Mouse (Mus musculus): Measurements from ENCODE around the gene Narfl. TPM values are rescaled to one million over a fixed set of nuclear protein-coding genes. Genes with fewer than 3 reads are reported as not detected.
A peak's percentile ranks its signal among the peaks of the same experiment; 100 is the strongest.

Narfl gene
- polyA plus RNA-seq, 1 experiment from 2014 or later: 27.3 TPM

GRCm38 (mm10) chr17:25769331-25769730 is 4.2 kb upstream of the Narfl start:
- 60% methylated on average over 9 of the region's 9 CpGs for WGBS
- H3K4me3 ChIP-seq: no peak overlapping the region

GRCm38 (mm10) chr17:25775318-25776062 is 1.9 kb downstream of the Narfl start:
- Histone ChIP-seq H3K4me3 (no peak overlapping the region), H3K9ac (no peak overlapping the region), H3K4me1 (peaks cover 12% of the 10 kb centered on the region), H3K27me3 (no peaks in the 10 kb centered on the region), H3K4me2 (no peak overlapping the region), H3K9me3 (replicated peaks) (no peaks in the 10 kb centered on the region), H3K36me3 (ENCODE audit: poor library complexity, severe bottlenecking) (peaks cover 24% of the 10 kb centered on the region; the same call in 1 of the 2 replicates), H3K27ac (no peak overlapping the region)
- 78% methylated on average over 10 of the region's 10 CpGs for WGBS
- ATAC-seq: no peak

More at GRCm38 (mm10) chr17:25769331-25769730, 4.2 kb upstream of the Narfl start:
- peaks cover 16% of the 10 kb centered on the region for H3K4me1 ChIP-seq
- no peak for ATAC-seq
- no peaks in the 10 kb centered on the region for H3K36me3 ChIP-seq (ENCODE audit: poor library complexity, severe bottlenecking)
- no peak overlapping the region for H3K27ac ChIP-seq
- H3K9ac ChIP-seq: no peak overlapping the region
- peaks cover 14% of the 10 kb centered on the region for H3K27me3 ChIP-seq
- H3K4me2 ChIP-seq: no peak overlapping the region
- no peaks in the 10 kb centered on the region for H3K9me3 ChIP-seq (replicated peaks)

GRCm38 (mm10) chr17:25777948-25778347 is 4.4 kb downstream of the Narfl start:
- H3K27ac ChIP-seq: no peak overlapping the region
- H3K9ac ChIP-seq: no peak overlapping the region
- no peaks in the 10 kb centered on the region for H3K27me3 ChIP-seq
- H3K9me3 ChIP-seq (replicated peaks): no peaks in the 10 kb centered on the region
- H3K4me1 ChIP-seq: peaks cover 14% of the 10 kb centered on the region
- 98% methylated on average over 5 of the region's 5 CpGs for WGBS
- no peak for ATAC-seq
- H3K36me3 ChIP-seq (ENCODE audit: poor library complexity, severe bottlenecking): peaks cover 48% of the 10 kb centered on the region
- H3K4me2 ChIP-seq: no peak overlapping the region
- H3K4me3 ChIP-seq: no peak overlapping the region

- Histone ChIP-seq H3K9ac (no peak overlapping the region), H3K4me3 (no peak overlapping the region), H3K27me3 (no peaks in the 10 kb centered on the region), H3K36me3 (ENCODE audit: poor library complexity, severe bottlenecking) (peaks cover 61% of the 10 kb centered on the region), H3K4me1 (peaks cover 25% of the 10 kb centered on the region), H3K27ac (no peak overlapping the region), H3K9me3 (replicated peaks) (no peaks in the 10 kb centered on the region), H3K4me2 (no peak overlapping the region)
- 88% methylated on average over 6 of the region's 6 CpGs for WGBS
- ATAC-seq: no peak
Measured at GRCm38 (mm10) chr17:25781339-25781738, 7.8 kb downstream of the Narfl start.

- no peak overlapping the region for H3K4me3 ChIP-seq
Measured at GRCm38 (mm10) chr17:25783086-25783485, 9.5 kb downstream of the Narfl start.

GRCm38 (mm10) chr17:25783861-25784574 is 10.4 kb downstream of the Narfl start:
- peak overlapping the region; percentile 86 for H3K9ac ChIP-seq
- H3K27me3 ChIP-seq: no peaks in the 10 kb centered on the region
- H3K4me1 ChIP-seq: peaks cover 25% of the 10 kb centered on the region
- H3K9me3 ChIP-seq (replicated peaks): no peaks in the 10 kb centered on the region
- H3K36me3 ChIP-seq (ENCODE audit: poor library complexity, severe bottlenecking): peaks cover 62% of the 10 kb centered on the region
- ATAC-seq: no peak
- 84% methylated on average over 15 of the region's 15 CpGs for WGBS
- H3K27ac ChIP-seq: no peak overlapping the region
- peak overlapping the region; percentile 80 for H3K4me2 ChIP-seq
- H3K4me3 ChIP-seq: peak overlapping the region; percentile 77

More at GRCm38 (mm10) chr17:25783086-25783485, 9.5 kb downstream of the Narfl start:
- H3K27ac ChIP-seq: no peak overlapping the region
- WGBS: 71% methylated on average over 7 of the region's 7 CpGs
- no peak overlapping the region for H3K9ac ChIP-seq
- no peaks in the 10 kb centered on the region for H3K27me3 ChIP-seq
- H3K36me3 ChIP-seq (ENCODE audit: poor library complexity, severe bottlenecking): peaks cover 60% of the 10 kb centered on the region
- no peak for ATAC-seq
- peaks cover 25% of the 10 kb centered on the region for H3K4me1 ChIP-seq
- H3K9me3 ChIP-seq (replicated peaks): no peaks in the 10 kb centered on the region
- H3K4me2 ChIP-seq: 0 out of 2 replicates have a peak overlapping the region, but pooled peaks have one; percentile 80

GRCm38 (mm10) chr17:25785281-25785745 is 11.7 kb downstream of the Narfl start, which contains the start of gene Haghl:
Gene Haghl, minus strand, starts transcription at chr17:25785673.
- Histone ChIP-seq H3K4me1 (peaks cover 25% of the 10 kb centered on the region), H3K27me3 (no peaks in the 10 kb centered on the region), H3K9me3 (replicated peaks) (no peaks in the 10 kb centered on the region), H3K27ac (peak within 1 kb of the TSS; percentile 89), H3K4me3 (peak within 1 kb of the TSS; percentile 77), H3K9ac (peak within 1 kb of the TSS; percentile 86), H3K4me2 (peak within 1 kb of the TSS; percentile 80), H3K36me3 (ENCODE audit: poor library complexity, severe bottlenecking) (peaks cover 62% of the 10 kb centered on the region)
- under 1% methylated on average over 23 of the region's 23 CpGs for WGBS
- peak; percentile 87 for ATAC-seq

GRCm38 (mm10) chr17:25786280-25786679 is 12.7 kb downstream of the Narfl start, which contains the start of gene Ccdc78:
Gene Ccdc78, plus strand, starts transcription at chr17:25786580.
- peaks cover 56% of the 10 kb centered on the region for H3K36me3 ChIP-seq (ENCODE audit: poor library complexity, severe bottlenecking)

GRCm38 (mm10) chr17:25786781-25787504 is 13.4 kb downstream of the Narfl start:
- no peak overlapping the region for H3K4me3 ChIP-seq
- H3K4me2 ChIP-seq: no peak overlapping the region
- no peak overlapping the region for H3K27ac ChIP-seq
- WGBS: 91% methylated on average over 9 of the region's 9 CpGs
- no peaks in the 10 kb centered on the region for H3K9me3 ChIP-seq (replicated peaks)
- H3K27me3 ChIP-seq: no peaks in the 10 kb centered on the region
- no peak overlapping the region for H3K9ac ChIP-seq
- H3K36me3 ChIP-seq (ENCODE audit: poor library complexity, severe bottlenecking): peaks cover 50% of the 10 kb centered on the region
- H3K4me1 ChIP-seq: peaks cover 41% of the 10 kb centered on the region
- ATAC-seq: no peak

More at GRCm38 (mm10) chr17:25786280-25786679, 12.7 kb downstream of the Narfl start, which contains the start of gene Ccdc78:
- Histone ChIP-seq H3K9ac (peak within 1 kb of the TSS; percentile 86), H3K4me1 (peaks cover 34% of the 10 kb centered on the region), H3K4me2 (peak within 1 kb of the TSS; percentile 80), H3K27me3 (no peaks in the 10 kb centered on the region), H3K27ac (peak within 1 kb of the TSS; percentile 89), H3K9me3 (replicated peaks) (no peaks in the 10 kb centered on the region), H3K4me3 (peak within 1 kb of the TSS; percentile 77)
- ATAC-seq: no peak
- 91% methylated on average over 3 of the region's 3 CpGs for WGBS

GRCm38 (mm10) chr17:25791320-25791842 is 17.8 kb downstream of the Narfl start:
- peak overlapping the region; percentile 94 for H3K27ac ChIP-seq
- H3K4me2 ChIP-seq: peak overlapping the region; percentile 94
- WGBS: 26% methylated on average over 19 of the region's 19 CpGs
- peaks cover 27% of the 10 kb centered on the region for H3K36me3 ChIP-seq (ENCODE audit: poor library complexity, severe bottlenecking)
- peaks cover 58% of the 10 kb centered on the region for H3K4me1 ChIP-seq
- peak overlapping the region; percentile 64 for H3K4me3 ChIP-seq
- no peak; the same call in 1 of the 2 replicates for ATAC-seq
- H3K27me3 ChIP-seq: no peaks in the 10 kb centered on the region
- peak overlapping the region; percentile 77 for H3K9ac ChIP-seq
- H3K9me3 ChIP-seq (replicated peaks): no peaks in the 10 kb centered on the region

GRCm38 (mm10) chr17:25791843-25792527 is 18.4 kb downstream of the Narfl start:
- Histone ChIP-seq H3K27ac (peak overlapping the region; percentile 94), H3K36me3 (ENCODE audit: poor library complexity, severe bottlenecking) (peaks cover 27% of the 10 kb centered on the region), H3K9me3 (replicated peaks) (no peaks in the 10 kb centered on the region), H3K4me1 (peaks cover 63% of the 10 kb centered on the region), H3K4me3 (peak overlapping the region; percentile 64), H3K27me3 (no peaks in the 10 kb centered on the region), H3K9ac (peak overlapping the region; percentile 77), H3K4me2 (peak overlapping the region; percentile 94)
- peak; percentile 74 for ATAC-seq
- under 1% methylated on average over 45 of the region's 45 CpGs for WGBS
